Mouse (Mus musculus): ENCODE measurements around the gene Klf4. TPM values are rescaled to one million over a fixed set of nuclear protein-coding genes. Genes with fewer than 3 reads are reported as not detected.

Klf4 gene
- polyA plus RNA-seq, 2 experiments = 0.56 to 0.96 TPM

- Histone ChIP-seq H3K9ac (replicated peaks) (no peak overlapping the region), H3K27ac (no peak overlapping the region), H3K27me3 (ENCODE audit: control insufficient read depth, insufficient read depth, low read length) (peaks cover 63% of the 10 kb centered on the region), H3K4me3 (ENCODE audit: insufficient read depth in 1 of 2, low read depth in 2 of 2, low read length in 2 of 2) (peak overlapping the region; percentile 43 to 52), H3K4me1 (replicated peaks; ENCODE audit: control insufficient read depth in 2 of 2, insufficient read depth in 2 of 2, low read length in 1 of 2) (no peaks in the 10 kb centered on the region), H3K36me3 (replicated peaks; ENCODE audit: control insufficient read depth, insufficient read depth, low read depth) (no peaks in the 10 kb centered on the region), H3K4me2 (ENCODE audit: low read depth) (peak overlapping the region; percentile 66), H3K9me3 (ENCODE audit: control insufficient read depth, low read length) (no peaks in the 10 kb centered on the region)
- DNase-seq (ENCODE audit: low read depth in 3 of 3, low spot score in 3 of 3) (no peak), ATAC-seq (ENCODE audit: insufficient read depth) (no peak; the same call in 1 of the 2 replicates)
- TF ChIP-seq EP300 (IDR thresholded peaks at IDR 0.05; ENCODE audit: low read depth) (no peak), CTCF (IDR thresholded peaks at IDR 0.05; ENCODE audit: low read depth) (no peak)
- under 1% methylated on average over 40 of the region's 42 CpGs for WGBS (ENCODE audit: insufficient replicate concordance)
These were observed 335 bp downstream of the Klf4 start for GRCm38 (mm10) chr4:55531856-55532406.

- Histone ChIP-seq H3K4me2 (ENCODE audit: low read depth) (peak overlapping the region; percentile 66), H3K27ac (no peak overlapping the region), H3K27me3 (ENCODE audit: control insufficient read depth, insufficient read depth, low read length) (peaks cover 63% of the 10 kb centered on the region), H3K36me3 (replicated peaks; ENCODE audit: control insufficient read depth, insufficient read depth, low read depth) (no peaks in the 10 kb centered on the region), H3K4me3 (ENCODE audit: insufficient read depth in 1 of 2, low read depth in 2 of 2, low read length in 2 of 2) (peak overlapping the region; percentile 0 to 52; a peak in 3 of 4 replicates), H3K9me3 (ENCODE audit: control insufficient read depth, low read length) (no peaks in the 10 kb centered on the region), H3K4me1 (replicated peaks; ENCODE audit: control insufficient read depth in 2 of 2, insufficient read depth in 2 of 2, low read length in 1 of 2) (no peaks in the 10 kb centered on the region), H3K9ac (replicated peaks) (no peak overlapping the region)
- ATAC-seq (ENCODE audit: insufficient read depth) (no peak), DNase-seq (ENCODE audit: low read depth in 3 of 3, low spot score in 3 of 3) (no peak)
- TF ChIP-seq CTCF (IDR thresholded peaks at IDR 0.05; ENCODE audit: low read depth) (peak; percentile 33), EP300 (IDR thresholded peaks at IDR 0.05; ENCODE audit: low read depth) (no peak)
- WGBS (ENCODE audit: insufficient replicate concordance) = 2% methylated on average over 56 of the region's 56 CpGs
These were observed 990 bp downstream of the Klf4 start for GRCm38 (mm10) chr4:55531096-55531855.

- TF ChIP-seq CTCF (IDR thresholded peaks at IDR 0.05; ENCODE audit: low read depth) (no peak), EP300 (IDR thresholded peaks at IDR 0.05; ENCODE audit: low read depth) (no peak)
- Histone ChIP-seq H3K4me3 (ENCODE audit: insufficient read depth in 1 of 2, low read depth in 2 of 2, low read length in 2 of 2) (peak overlapping the region in 1 of 2 experiments; percentile 52; a peak in 2 of 4 replicates), H3K4me1 (replicated peaks; ENCODE audit: control insufficient read depth in 2 of 2, insufficient read depth in 2 of 2, low read length in 1 of 2) (no peaks in the 10 kb centered on the region), H3K36me3 (replicated peaks; ENCODE audit: control insufficient read depth, insufficient read depth, low read depth) (no peaks in the 10 kb centered on the region), H3K27me3 (ENCODE audit: control insufficient read depth, insufficient read depth, low read length) (peaks cover 63% of the 10 kb centered on the region), H3K9ac (replicated peaks) (no peak overlapping the region), H3K27ac (no peak overlapping the region), H3K9me3 (ENCODE audit: control insufficient read depth, low read length) (no peaks in the 10 kb centered on the region), H3K4me2 (ENCODE audit: low read depth) (peak overlapping the region; percentile 66)
- 2% methylated on average over 20 of the region's 20 CpGs for WGBS (ENCODE audit: insufficient replicate concordance)
- DNase-seq (ENCODE audit: low read depth in 3 of 3, low spot score in 3 of 3) (no peak), ATAC-seq (ENCODE audit: insufficient read depth) (no peak)
These were observed 1.6 kb downstream of the Klf4 start for GRCm38 (mm10) chr4:55530731-55531095.

GRCm38 (mm10) chr4:55530236-55530635, 2.0 kb downstream of the Klf4 start:
- Histone ChIP-seq H3K4me3 (ENCODE audit: insufficient read depth in 1 of 2, low read depth in 2 of 2, low read length in 2 of 2) (peak overlapping the region in 1 of 2 experiments; percentile 52; a peak in 2 of 4 replicates), H3K4me2 (ENCODE audit: low read depth) (peak overlapping the region; percentile 66), H3K9me3 (ENCODE audit: control insufficient read depth, low read length) (no peaks in the 10 kb centered on the region), H3K27ac (no peak overlapping the region), H3K36me3 (replicated peaks; ENCODE audit: control insufficient read depth, insufficient read depth, low read depth) (no peaks in the 10 kb centered on the region), H3K9ac (replicated peaks) (no peak overlapping the region), H3K27me3 (ENCODE audit: control insufficient read depth, insufficient read depth, low read length) (peaks cover 59% of the 10 kb centered on the region), H3K4me1 (replicated peaks; ENCODE audit: control insufficient read depth in 2 of 2, insufficient read depth in 2 of 2, low read length in 1 of 2) (no peaks in the 10 kb centered on the region)
- WGBS (ENCODE audit: insufficient replicate concordance) = under 1% methylated on average over 27 of the region's 27 CpGs
- TF ChIP-seq EP300 (IDR thresholded peaks at IDR 0.05; ENCODE audit: low read depth) (no peak), CTCF (IDR thresholded peaks at IDR 0.05; ENCODE audit: low read depth) (peak; percentile 65)
- DNase-seq (ENCODE audit: low read depth in 3 of 3, low spot score in 3 of 3) (no peak), ATAC-seq (ENCODE audit: insufficient read depth) (no peak)

- Histone ChIP-seq H3K27me3 (ENCODE audit: control insufficient read depth, insufficient read depth, low read length) (peaks cover 42% of the 10 kb centered on the region), H3K36me3 (replicated peaks; ENCODE audit: control insufficient read depth, insufficient read depth, low read depth) (no peaks in the 10 kb centered on the region), H3K27ac (no peak overlapping the region), H3K4me3 (ENCODE audit: insufficient read depth in 1 of 2, low read depth in 2 of 2, low read length in 2 of 2) (no peak overlapping the region), H3K4me1 (replicated peaks; ENCODE audit: control insufficient read depth in 2 of 2, insufficient read depth in 2 of 2, low read length in 1 of 2) (no peaks in the 10 kb centered on the region), H3K4me2 (ENCODE audit: low read depth) (no peak overlapping the region), H3K9me3 (ENCODE audit: control insufficient read depth, low read length) (no peaks in the 10 kb centered on the region), H3K9ac (replicated peaks) (no peak overlapping the region)
- ATAC-seq (ENCODE audit: insufficient read depth) (no peak), DNase-seq (ENCODE audit: low read depth in 3 of 3, low spot score in 3 of 3) (no peak)
- TF ChIP-seq EP300 (IDR thresholded peaks at IDR 0.05; ENCODE audit: low read depth) (no peak), CTCF (IDR thresholded peaks at IDR 0.05; ENCODE audit: low read depth) (no peak)
- WGBS (ENCODE audit: insufficient replicate concordance) = 72% methylated on average over 4 of the region's 4 CpGs
These were observed 3.9 kb downstream of the Klf4 start for GRCm38 (mm10) chr4:55528404-55528803.

All from liver, embryonic 14.5 days (tissue).